12 mouse cellular contexts compared by ENCODE assay signal in the genomic region with DNA sequence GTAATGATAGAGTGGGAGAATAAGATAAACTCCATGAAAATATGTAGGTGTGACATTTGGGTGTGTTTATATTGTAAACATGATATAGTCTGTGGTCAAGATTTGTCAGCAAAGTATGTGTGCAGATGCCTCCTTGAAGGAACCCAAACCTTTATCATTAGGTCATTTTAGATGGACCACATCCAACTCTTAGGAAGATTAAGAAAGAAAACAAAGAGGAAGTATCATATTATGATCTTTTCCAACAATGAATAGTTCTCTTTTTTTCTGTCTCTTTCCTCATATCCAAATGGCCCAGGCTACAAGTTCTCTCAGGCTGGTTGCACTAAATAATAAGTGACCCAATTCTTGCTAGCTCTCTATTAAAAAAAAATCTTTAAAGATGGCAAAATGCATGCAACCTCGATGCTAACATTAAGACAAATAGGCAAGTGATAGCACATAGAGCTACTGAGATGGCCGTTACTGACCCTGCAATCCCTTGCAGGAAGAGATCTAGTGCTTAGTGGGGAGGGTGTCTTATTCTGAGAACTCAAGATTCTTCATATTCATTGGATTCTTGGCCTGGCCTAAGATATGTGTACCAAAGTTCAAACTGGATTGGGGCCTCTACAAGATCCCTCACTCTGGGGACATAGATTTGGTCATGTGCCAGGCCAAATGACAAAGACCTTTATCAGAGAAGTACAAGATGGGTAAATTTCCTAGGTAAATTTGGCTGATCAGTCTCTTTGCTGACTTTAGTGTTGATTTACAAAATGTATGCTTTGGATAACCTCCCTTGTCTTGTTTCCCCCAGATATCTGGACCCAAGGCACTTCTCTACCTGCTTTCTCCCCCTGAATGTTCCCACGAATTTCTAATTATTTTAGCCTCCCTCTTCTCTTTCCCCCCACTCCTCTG. TPM values are rescaled to one million over a fixed set of nuclear protein-coding genes. Genes with fewer than 3 reads are reported as not detected.
"Had no signal": no experiment of that assay in that cellular context is flagged by ENCODE, and none has a peak within 500 bp of the region (broad histone marks: within the 10 kb centered on the region; RNA-seq: fewer than 3 reads in every experiment).

No protein-coding gene starts in this region.

- ATAC-seq: liver, postnatal 0 days; lung, postnatal 0 days had no signal

- DNase-seq: kidney, postnatal 14 days; kidney, postnatal 4 days; left cerebral cortex, postnatal 4 days; liver, postnatal 0 days; lung, embryonic 14.5 days; midbrain, embryonic 14.5 days; right cerebral cortex, adult 18-20 months; right cerebral cortex, postnatal 14 days; right cerebral cortex, postnatal 4 days; thymus, postnatal 25 days had no signal

RNA-seq across cellular contexts. Expression of a gene that starts 6.4 kb away (rescaled TPM):
- total RNA-seq: megakaryocyte-erythroid progenitor cell, adult 5-6 weeks had no signal
